Mouse (Mus musculus) embryo, embryonic 11 days (tissue): ENCODE measurements around the gene Dusp15.
A peak's percentile ranks its signal among the peaks of the same experiment; 100 is the strongest.

ENCODE experiments used
- DNase-seq: peaks from one replicate; pipeline ENCODE4 v3.0.0-alpha.2; 2015

Gene Dusp15

GRCm38 (mm10) chr2:152951065-152951849 is at the start of gene Dusp15:
Gene Dusp15, minus strand, starts transcription at chr2:152951698.
- DNase-seq = peak; percentile 69

GRCm38 (mm10) chr2:152997046-152997445 is 45.5 kb upstream of the Dusp15 start:
- DNase-seq = no peak

DNA sequence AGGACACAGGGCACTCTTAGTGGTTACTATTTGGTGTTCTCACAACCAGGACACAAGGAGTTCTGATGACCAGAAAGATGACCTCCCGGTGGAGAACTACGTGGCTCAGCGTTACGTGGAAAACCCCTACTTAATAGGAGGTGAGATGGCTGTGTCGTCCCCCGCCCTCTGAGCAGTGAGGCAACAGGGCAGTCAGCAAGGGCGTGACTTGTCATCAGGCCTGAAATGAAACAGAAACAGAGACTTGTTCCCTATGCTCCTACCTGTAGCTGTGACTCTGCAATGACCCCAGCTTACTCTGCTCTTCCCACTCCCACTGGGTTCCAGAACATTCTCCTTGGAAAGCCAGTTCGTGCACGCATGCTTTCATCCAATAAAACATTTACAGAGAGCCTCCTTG is 40.0 kb upstream of the Dusp15 start:
- no peak for DNase-seq

DNA sequence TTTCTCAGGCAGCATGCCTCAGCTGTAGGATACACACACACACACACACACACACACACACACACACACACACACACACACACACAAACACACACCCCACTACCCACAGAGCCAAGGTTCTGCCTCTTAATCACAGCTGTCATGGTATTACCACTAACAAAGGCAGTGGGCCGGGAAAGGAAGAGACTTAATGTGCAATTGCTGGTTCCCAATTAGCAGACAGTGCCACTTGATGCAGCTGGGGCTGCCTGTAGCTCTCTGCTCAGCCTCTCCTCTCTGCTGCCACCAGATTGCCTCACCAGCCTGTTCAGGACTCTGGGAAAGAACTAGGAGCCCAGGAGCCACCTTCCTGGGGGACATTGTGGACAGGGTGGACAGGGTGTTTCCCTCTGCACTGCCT is 34.1 kb upstream of the Dusp15 start:
- DNase-seq = no peak

DNA sequence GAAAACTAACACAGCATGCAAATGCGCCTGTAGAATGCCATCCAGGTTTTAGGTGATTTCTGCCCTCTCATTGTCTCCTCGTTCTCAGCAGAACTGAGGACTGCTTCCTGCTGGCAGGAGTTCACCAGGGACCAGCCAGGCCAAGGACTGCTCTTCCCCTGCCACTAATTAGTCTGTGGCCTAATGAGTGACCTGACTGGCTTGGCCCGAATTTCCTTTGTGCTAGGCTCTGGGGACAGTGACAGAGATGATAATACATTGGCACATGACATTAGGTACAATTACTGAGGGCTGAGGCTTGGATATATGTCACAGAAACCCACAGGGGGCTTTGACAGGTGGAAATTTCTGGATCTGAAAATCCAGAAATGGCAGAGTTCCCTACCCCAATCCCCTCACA is 25.5 kb upstream of the Dusp15 start:
- no peak for DNase-seq

DNA sequence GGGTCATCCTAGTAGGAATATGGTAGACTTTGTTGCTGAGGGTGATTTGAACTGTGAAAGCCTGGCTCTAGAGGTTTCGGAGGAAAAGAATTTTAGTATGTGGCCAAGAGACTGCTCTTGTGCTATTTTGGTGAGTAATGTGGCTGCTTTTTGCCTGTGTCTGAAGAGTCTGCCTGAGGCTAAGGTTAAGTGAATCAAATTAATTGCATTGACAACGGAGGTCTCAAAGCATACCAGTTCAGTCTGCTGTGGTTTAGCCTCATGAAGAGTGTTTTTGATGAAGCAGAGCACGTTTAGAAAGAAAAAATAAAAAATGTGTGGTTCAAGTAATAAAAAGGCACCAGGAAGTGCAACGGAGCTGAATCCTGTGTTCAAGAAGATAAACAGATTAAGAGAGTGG is 14.1 kb upstream of the Dusp15 start:
- no peak for DNase-seq

- DNase-seq = peak; percentile 94
Observed at GRCm38 (mm10) chr2:152962091-152962793, 10.7 kb upstream of the Dusp15 start, which contains the start of gene Ttll9. Gene Ttll9, plus strand, starts transcription at chr2:152962485.

GRCm38 (mm10) chr2:152958116-152958515 is 6.6 kb upstream of the Dusp15 start:
- no peak for DNase-seq

- peak; percentile 56 for DNase-seq
Observed at GRCm38 (mm10) chr2:152951850-152952720, 587 bp upstream of the Dusp15 start.

DNA sequence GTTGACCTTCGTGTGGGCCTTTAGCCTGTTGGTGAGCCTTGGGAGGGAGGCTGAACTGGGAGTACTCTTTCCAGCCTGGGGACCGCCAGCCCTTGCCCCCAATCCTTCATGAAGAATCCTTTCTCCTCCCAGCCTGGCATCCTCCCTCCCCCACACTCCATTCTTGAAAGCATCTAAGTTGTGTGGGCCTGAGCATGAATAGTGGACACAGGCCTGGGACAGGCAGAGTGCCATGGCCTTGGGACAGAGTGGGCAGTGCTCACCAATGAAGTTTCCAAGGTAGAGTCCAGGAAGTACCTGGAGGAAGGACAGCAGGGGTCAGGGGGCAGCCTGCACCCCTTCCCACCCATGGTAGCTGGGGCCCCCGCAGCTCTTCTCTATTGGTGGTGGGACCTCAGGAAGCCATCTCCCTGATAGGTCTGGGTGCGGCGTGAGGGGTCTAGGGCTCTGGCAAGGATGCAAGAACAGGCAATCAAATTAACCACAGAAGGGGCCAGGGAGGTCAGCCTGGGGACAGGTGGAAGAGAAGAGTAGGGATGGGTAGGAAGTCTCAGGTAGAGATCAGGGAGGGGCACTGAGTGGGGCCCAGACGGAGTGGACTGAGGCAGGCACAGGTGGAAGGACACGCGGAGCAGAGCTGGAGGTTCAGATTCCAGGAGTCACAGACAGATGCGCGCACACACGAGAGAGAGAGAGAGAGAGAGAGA is 987 bp downstream of the Dusp15 start:
- DNase-seq = no peak

GRCm38 (mm10) chr2:152948438-152949020 is 3.0 kb downstream of the Dusp15 start:
- DNase-seq = no peak

- DNase-seq = no peak
Observed at GRCm38 (mm10) chr2:152947098-152947497, 4.4 kb downstream of the Dusp15 start.

- no peak for DNase-seq
Observed at GRCm38 (mm10) chr2:152944013-152944412, 7.5 kb downstream of the Dusp15 start.

- DNase-seq = no peak
Observed at GRCm38 (mm10) chr2:152943568-152943967, 7.9 kb downstream of the Dusp15 start.

- peak; percentile 55 for DNase-seq
Observed at GRCm38 (mm10) chr2:152942898-152943515, 8.5 kb downstream of the Dusp15 start.

DNA sequence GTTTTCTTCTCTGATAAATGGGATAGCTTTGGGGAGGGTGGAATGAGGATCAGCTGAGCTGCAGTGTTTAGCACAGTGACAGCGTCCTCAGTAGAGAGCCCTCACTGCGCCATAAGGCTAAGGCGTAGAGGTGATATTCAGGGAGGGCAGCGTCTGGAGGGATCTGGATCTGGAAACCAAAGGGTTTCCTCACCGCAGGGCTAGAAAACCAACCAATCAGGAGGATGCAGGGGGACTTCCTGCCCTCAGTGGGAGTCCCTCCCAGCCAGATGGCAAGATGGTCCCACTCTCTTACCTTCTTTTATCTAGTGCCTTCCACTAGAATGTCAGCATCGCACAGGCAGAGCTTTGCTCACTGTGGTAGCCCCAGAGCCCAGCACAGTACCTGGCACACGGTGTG is 9.7 kb downstream of the Dusp15 start:
- DNase-seq = no peak

DNA sequence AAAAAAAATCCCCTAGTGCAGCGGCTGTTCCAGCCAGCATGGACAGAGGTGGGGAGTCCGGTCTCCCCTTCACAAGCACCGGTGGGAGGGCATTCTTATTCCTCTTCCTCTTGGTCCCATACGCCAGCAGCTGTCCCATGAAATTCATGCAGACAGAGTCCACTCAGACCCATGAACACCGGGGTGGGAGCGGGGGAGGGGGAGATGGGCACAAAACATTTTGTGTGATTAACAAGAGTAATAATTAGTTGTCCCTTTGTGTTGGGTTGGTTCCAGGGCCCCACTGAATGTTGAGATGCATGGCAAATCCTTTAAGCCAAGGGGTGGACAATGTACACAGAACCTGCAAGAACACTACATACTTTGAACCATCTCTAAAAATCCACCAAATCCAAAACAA is 10.4 kb downstream of the Dusp15 start:
- no peak for DNase-seq

GRCm38 (mm10) chr2:152939846-152940245 is 11.7 kb downstream of the Dusp15 start:
- DNase-seq = no peak

- peak; percentile 74 for DNase-seq
Observed at GRCm38 (mm10) chr2:152933614-152934013, 17.9 kb downstream of the Dusp15 start.

GRCm38 (mm10) chr2:152933048-152933447 is 18.4 kb downstream of the Dusp15 start, which contains the start of gene Foxs1:
Gene Foxs1, minus strand, starts transcription at chr2:152933208.
- DNase-seq = no peak

- DNase-seq = no peak
Observed at GRCm38 (mm10) chr2:152931456-152932160, 19.9 kb downstream of the Dusp15 start.
